Mouse (Mus musculus) adrenal gland, adult 2 months (tissue): Measurements from ENCODE around the gene Kif26b. TPM values are rescaled to one million over a fixed set of nuclear protein-coding genes. Genes with fewer than 3 reads are reported as not detected.

Source experiments
- DNase-seq: peaks from one replicate; pipeline ENCODE4 v3.0.0; 2021
- polyA plus RNA-seq: library from polyadenylated mRNA; depleted of rRNA; stranded (reverse); fragments of >200 nt; gene quantifications from 2 replicates; pipeline ENCODE4 v1.2.3, GENCODE M21; 2012
- total RNA-seq, 2 experiments: library from RNA; stranded (reverse); gene quantifications; 2 replicates each; pipeline ENCODE4 v1.2.3; 2021

Kif26b gene
- total and polyA plus RNA-seq, 3 experiments = 0.18 to 1.9 (median 1.6) TPM

- no peak for DNase-seq
These were observed 311.4 kb downstream of the Kif26b start for GRCm38 (mm10) chr1:178840311-178840710.

- DNase-seq = no peak
These were observed 315.9 kb downstream of the Kif26b start for GRCm38 (mm10) chr1:178844839-178845238.

- no peak for DNase-seq
These were observed 318.6 kb downstream of the Kif26b start for GRCm38 (mm10) chr1:178847569-178847968.

GRCm38 (mm10) chr1:178848380-178849106 is 319.6 kb downstream of the Kif26b start:
- no peak for DNase-seq

GRCm38 (mm10) chr1:178850569-178850968 is 321.6 kb downstream of the Kif26b start:
- no peak for DNase-seq

GRCm38 (mm10) chr1:178854936-178855335 is 326.0 kb downstream of the Kif26b start:
- no peak for DNase-seq

- DNase-seq = no peak
These were observed 327.0 kb downstream of the Kif26b start for GRCm38 (mm10) chr1:178855974-178856373.

GRCm38 (mm10) chr1:178860671-178861391 is 331.9 kb downstream of the Kif26b start:
- no peak for DNase-seq

- no peak for DNase-seq
These were observed 332.5 kb downstream of the Kif26b start for GRCm38 (mm10) chr1:178861392-178861762.

- no peak for DNase-seq
These were observed 334.8 kb downstream of the Kif26b start for GRCm38 (mm10) chr1:178863756-178864155.

- DNase-seq = no peak
These were observed 335.4 kb downstream of the Kif26b start for GRCm38 (mm10) chr1:178864297-178864696.

GRCm38 (mm10) chr1:178866757-178867156 is 337.8 kb downstream of the Kif26b start:
- no peak for DNase-seq

GRCm38 (mm10) chr1:178871055-178871454 is 342.1 kb downstream of the Kif26b start:
- no peak for DNase-seq

GRCm38 (mm10) chr1:178876926-178877325 is 348.0 kb downstream of the Kif26b start:
- DNase-seq = no peak

- no peak for DNase-seq
These were observed 349.8 kb downstream of the Kif26b start for GRCm38 (mm10) chr1:178878676-178879075.

- DNase-seq = no peak
These were observed 352.0 kb downstream of the Kif26b start for GRCm38 (mm10) chr1:178880905-178881304.

GRCm38 (mm10) chr1:178886671-178887070 is 357.7 kb downstream of the Kif26b start:
- no peak for DNase-seq

GRCm38 (mm10) chr1:178892376-178892775 is 363.5 kb downstream of the Kif26b start:
- no peak for DNase-seq

- DNase-seq = no peak
These were observed 364.5 kb downstream of the Kif26b start for GRCm38 (mm10) chr1:178893229-178894080.

- DNase-seq = no peak
These were observed 365.1 kb downstream of the Kif26b start for GRCm38 (mm10) chr1:178894081-178894401.

GRCm38 (mm10) chr1:178895674-178896073 is 366.7 kb downstream of the Kif26b start:
- peak; percentile 10 for DNase-seq

- no peak for DNase-seq
These were observed 382.0 kb downstream of the Kif26b start for GRCm38 (mm10) chr1:178910951-178911350.
